Mouse (Mus musculus): Measurements from ENCODE around the gene Trim37. TPM values are rescaled to one million over a fixed set of nuclear protein-coding genes. Genes with fewer than 3 reads are reported as not detected.

Trim37 gene
- total and polyA plus RNA-seq, 3 experiments, result 36.2 to 60.6 (median 41.9) TPM

DNA sequence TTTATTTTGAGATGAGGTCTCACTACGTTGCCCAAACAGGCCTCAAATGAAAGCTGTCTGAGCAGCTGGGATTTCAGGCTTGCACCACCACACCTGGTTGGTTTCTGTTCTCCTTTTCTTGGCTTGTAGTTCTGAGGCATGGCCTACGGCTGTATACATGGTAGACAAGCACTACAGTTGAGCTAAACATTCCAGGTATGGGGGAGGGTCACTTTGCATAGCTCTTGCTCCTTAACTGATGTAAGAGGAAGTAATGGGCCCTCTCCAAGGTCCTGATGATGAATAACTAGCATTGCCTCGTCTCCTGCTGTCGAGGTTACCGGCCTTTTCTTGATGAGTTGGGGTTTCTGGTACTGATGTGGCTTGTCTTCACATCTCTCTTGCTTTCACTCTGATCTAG lies 127.3 kb downstream of the Trim37 start (continued):
- TF ChIP-seq PAX5 (IDR thresholded peaks at IDR 0.05; ENCODE audit: low read length) (no peak), MAZ (IDR thresholded peaks at IDR 0.05; ENCODE audit: low read depth, low read length) (no peak), POLR2AphosphoS2 (IDR thresholded peaks at IDR 0.05; ENCODE audit: low read depth, low read length) (no peak), ETS1 (conservative IDR thresholded peaks at IDR 0.05; ENCODE audit: low read depth, low read length) (peak; percentile 75), MYC (IDR thresholded peaks at IDR 0.05; ENCODE audit: low read depth, low read length) (peak; percentile 67), RAD21 (IDR thresholded peaks at IDR 0.05; ENCODE audit: low read depth, low read length) (no peak), TCF12 (IDR thresholded peaks at IDR 0.05; ENCODE audit: low read depth, low read length) (peak; percentile 91), USF2 (conservative IDR thresholded peaks at IDR 0.05; ENCODE audit: low read depth, low read length) (no peak), HCFC1 (IDR thresholded peaks at IDR 0.05; ENCODE audit: low read depth, low read length) (no peak; the same call in 1 of the 2 replicates), CHD1 (IDR thresholded peaks at IDR 0.05; ENCODE audit: low read depth, low read length) (no peak), GABPA (IDR thresholded peaks at IDR 0.05; ENCODE audit: insufficient replicate concordance, low read depth, low read length) (no peak), MAFK (IDR thresholded peaks at IDR 0.05; ENCODE audit: insufficient replicate concordance, low read length) (peak; percentile 59; the same call in 1 of the 2 replicates), EP300 (IDR thresholded peaks at IDR 0.05; ENCODE audit: low read length) (peak; percentile 92), ZNF384 (IDR thresholded peaks at IDR 0.05; ENCODE audit: low read depth, low read length) (no peak), E2F4 (IDR thresholded peaks at IDR 0.05; ENCODE audit: insufficient replicate concordance, low read depth, low read length) (no peak), NRF1 (IDR thresholded peaks at IDR 0.05; ENCODE audit: low read depth, low read length) (0 out of 2 replicates have a peak, but pooled peaks have one; percentile 24)

GRCm38 (mm10) chr11:87257282-87257681 lies 130.4 kb downstream of the Trim37 start:
- dilution Hi-C loops (cut with MboI; ENCODE audit: extremely low pct_ligation_motif_present, extremely low pct_unique_long_range_greater_than_20kb, low sequenced_read_pairs), result no loop called here

More at GRCm38 (mm10) chr11:87257282-87257681, 130.4 kb downstream of the Trim37 start:
- Histone ChIP-seq H3K4me3 (replicated peaks in 1 of 3; ENCODE audit: low read depth in 2 of 3, low read length in 2 of 3, poor library complexity in 1 of 3) (no peak overlapping the region), H3K4me2 (ENCODE audit: insufficient read depth, low read depth, poor library complexity, severe bottlenecking) (no peak overlapping the region), H3K27ac (ENCODE audit: insufficient read depth, low read depth) (no peak overlapping the region), H3K36me3 (replicated peaks in 1 of 2; ENCODE audit: control insufficient read depth in 1 of 2, insufficient read depth in 1 of 2, low read length in 1 of 2) (no peaks in the 10 kb centered on the region), H3K4me1 (ENCODE audit: control insufficient read depth in 1 of 2, insufficient read depth in 2 of 2) (peaks cover 6 to 27% of the 10 kb centered on the region in 2 experiments), H3K27me3 (replicated peaks) (no peaks in the 10 kb centered on the region), H3K9ac (ENCODE audit: insufficient read depth, low read depth) (no peak overlapping the region), H3K79me2 (replicated peaks; ENCODE audit: control insufficient read depth, extremely low read depth, insufficient read depth, poor library complexity, severe bottlenecking) (no peaks in the 10 kb centered on the region), H3K9me3 (replicated peaks; ENCODE audit: low read length) (no peaks in the 10 kb centered on the region)
- TF ChIP-seq E2F4 (IDR thresholded peaks at IDR 0.05; ENCODE audit: insufficient replicate concordance, low read depth, low read length) (no peak), ZC3H11A (IDR thresholded peaks at IDR 0.05; ENCODE audit: low read depth, low read length) (no peak), BHLHE40 (IDR thresholded peaks at IDR 0.05; ENCODE audit: low read depth, low read length) (no peak), USF1 (IDR thresholded peaks at IDR 0.05; ENCODE audit: low read depth, low read length) (no peak), KAT2A (IDR thresholded peaks at IDR 0.05; ENCODE audit: insufficient replicate concordance, low read length) (no peak), PAX5 (IDR thresholded peaks at IDR 0.05; ENCODE audit: low read length) (no peak), ELF1 (IDR thresholded peaks at IDR 0.05; ENCODE audit: low read depth, low read length) (no peak), TBP (conservative IDR thresholded peaks at IDR 0.05; ENCODE audit: low read depth, low read length) (no peak), TCF12 (IDR thresholded peaks at IDR 0.05; ENCODE audit: low read depth, low read length) (no peak), ZKSCAN1 (IDR thresholded peaks at IDR 0.05; ENCODE audit: borderline replicate concordance, low read depth, low read length) (no peak), ZNF384 (IDR thresholded peaks at IDR 0.05; ENCODE audit: low read depth, low read length) (no peak), POLR2AphosphoS2 (IDR thresholded peaks at IDR 0.05; ENCODE audit: low read depth, low read length) (no peak)
- DNase-seq (ENCODE audit: extremely low read depth), result no peak
- in situ Hi-C loops (cut with MboI; ENCODE audit: low pct_ligation_motif_present, low pct_unique_long_range_greater_than_20kb, low sequenced_read_pairs), result no loop called here

All from CH12.LX (cell line).